Mouse (Mus musculus): ENCODE results near the gene Lpar4. TPM values are rescaled to one million over a fixed set of nuclear protein-coding genes. Genes with fewer than 3 reads are reported as not detected.

Gene Lpar4
- polyA plus RNA-seq, 1 experiment from 2014 or later, result 6.1 TPM

DNA sequence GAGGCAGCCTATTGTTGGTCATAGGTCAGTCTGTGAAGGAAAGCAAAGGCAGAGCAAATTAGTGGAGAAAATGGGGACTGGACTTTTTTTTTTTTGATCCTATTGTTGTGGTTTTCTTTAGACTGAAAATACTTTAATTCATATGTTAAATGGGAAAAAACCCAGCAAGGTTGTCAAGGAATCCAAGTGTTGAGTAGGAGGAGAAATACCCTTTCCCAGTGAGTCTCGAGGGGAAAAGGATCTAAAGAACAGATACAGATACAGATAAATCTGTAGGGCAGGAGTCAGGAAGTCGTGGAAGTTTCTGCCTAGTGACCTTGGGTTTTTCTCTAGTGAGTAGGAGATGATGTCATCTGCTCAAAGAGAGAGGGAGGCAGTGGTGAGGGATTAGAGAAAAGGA, 30.6 kb downstream of the Lpar4 start:
- no peak overlapping the region for H3K4me2 ChIP-seq (ENCODE audit: low read depth, low read length)
- no peaks in the 10 kb centered on the region for H3K36me3 ChIP-seq (ENCODE audit: control insufficient read depth, insufficient read depth, low read length)
- no peaks in the 10 kb centered on the region for H3K9me3 ChIP-seq (ENCODE audit: control insufficient read depth, low read length)
- WGBS, result 16% methylated on average over 2 of the region's 2 CpGs
- H3K4me1 ChIP-seq (ENCODE audit: control insufficient read depth, insufficient read depth, low read length), result no peaks in the 10 kb centered on the region
- H3K27me3 ChIP-seq (ENCODE audit: control insufficient read depth, insufficient read depth, low read length), result no peaks in the 10 kb centered on the region
- no peak overlapping the region for H3K9ac ChIP-seq (replicated peaks; ENCODE audit: low read depth, low read length)
- no peak overlapping the region for H3K27ac ChIP-seq (ENCODE audit: low read depth, low read length)
- ATAC-seq (ENCODE audit: low read depth), result no peak
- H3K4me3 ChIP-seq (ENCODE audit: low read depth, low read length), result no peak overlapping the region

DNA sequence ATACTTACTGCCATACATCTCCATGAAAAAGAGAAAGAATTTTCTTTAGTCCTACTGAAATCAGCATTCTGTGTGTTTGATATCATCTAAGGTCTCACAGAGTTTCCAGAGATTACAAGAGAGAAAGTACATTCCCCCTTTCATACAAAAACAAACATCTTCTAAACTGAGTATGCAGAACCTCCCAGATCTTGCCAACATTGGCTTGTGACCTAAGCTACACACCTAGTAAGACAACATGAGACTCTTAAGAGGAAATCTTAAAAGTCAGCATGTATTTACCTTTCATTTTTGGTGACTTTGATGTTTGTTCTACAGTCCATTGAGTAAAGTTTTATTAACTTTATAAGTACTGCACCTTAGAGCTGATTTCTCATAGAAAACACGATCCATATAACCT, 33.4 kb downstream of the Lpar4 start:
- 82% methylated on average over 1 of the region's 1 CpGs for WGBS
- Histone ChIP-seq H3K4me1 (ENCODE audit: control insufficient read depth, insufficient read depth, low read length) (no peaks in the 10 kb centered on the region), H3K27ac (ENCODE audit: low read depth, low read length) (no peak overlapping the region), H3K9me3 (ENCODE audit: control insufficient read depth, low read length) (no peaks in the 10 kb centered on the region), H3K4me3 (ENCODE audit: low read depth, low read length) (no peak overlapping the region), H3K4me2 (ENCODE audit: low read depth, low read length) (no peak overlapping the region), H3K36me3 (ENCODE audit: control insufficient read depth, insufficient read depth, low read length) (no peaks in the 10 kb centered on the region), H3K9ac (replicated peaks; ENCODE audit: low read depth, low read length) (no peak overlapping the region), H3K27me3 (ENCODE audit: control insufficient read depth, insufficient read depth, low read length) (no peaks in the 10 kb centered on the region)
- no peak for ATAC-seq (ENCODE audit: low read depth)

DNA sequence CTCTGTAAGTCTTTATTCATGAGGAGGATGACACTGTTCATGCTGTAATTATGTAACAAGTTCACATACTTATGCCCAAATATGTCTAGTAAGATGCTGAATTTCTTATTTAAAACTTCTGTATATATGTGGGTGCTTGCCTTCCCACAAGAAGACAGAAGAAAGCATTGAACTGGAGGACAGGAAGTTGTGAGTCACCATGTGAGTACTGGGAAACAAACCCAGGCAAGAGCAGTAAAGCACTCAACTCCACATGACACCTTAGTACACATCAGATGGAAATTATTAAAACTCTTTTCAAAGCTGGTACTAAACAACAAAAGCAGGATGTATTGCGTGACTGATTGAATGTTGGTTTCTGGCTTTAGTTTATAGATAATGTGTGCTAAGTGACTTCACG, 41.8 kb downstream of the Lpar4 start:
- Histone ChIP-seq H3K27me3 (ENCODE audit: control insufficient read depth, insufficient read depth, low read length) (no peaks in the 10 kb centered on the region), H3K36me3 (ENCODE audit: control insufficient read depth, insufficient read depth, low read length) (no peaks in the 10 kb centered on the region), H3K4me3 (ENCODE audit: low read depth, low read length) (no peak overlapping the region), H3K27ac (ENCODE audit: low read depth, low read length) (no peak overlapping the region), H3K9me3 (ENCODE audit: control insufficient read depth, low read length) (no peaks in the 10 kb centered on the region), H3K4me2 (ENCODE audit: low read depth, low read length) (no peak overlapping the region), H3K4me1 (ENCODE audit: control insufficient read depth, insufficient read depth, low read length) (no peaks in the 10 kb centered on the region), H3K9ac (replicated peaks; ENCODE audit: low read depth, low read length) (no peak overlapping the region)
- WGBS, result 85% methylated on average over 2 of the region's 2 CpGs
- ATAC-seq (ENCODE audit: low read depth), result no peak

DNA sequence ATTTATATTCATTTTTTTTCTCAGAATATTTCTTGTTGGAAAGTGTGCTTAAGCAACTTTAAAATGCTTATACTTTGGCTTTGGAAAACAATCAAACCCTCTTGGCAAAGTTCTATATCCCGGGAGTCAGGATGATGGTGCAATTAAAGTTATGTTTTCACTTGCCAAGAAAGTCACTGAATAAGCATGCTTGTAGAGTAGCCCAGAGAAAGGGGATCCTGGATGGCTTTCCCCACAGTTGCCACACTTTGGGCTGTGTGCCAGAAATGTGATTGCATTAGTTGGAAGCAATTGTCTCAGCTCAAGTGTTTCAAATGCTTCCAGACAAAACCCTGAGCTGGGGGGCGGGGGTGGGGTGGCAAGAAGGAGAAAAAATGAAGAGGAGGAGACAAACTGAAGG, 43.9 kb downstream of the Lpar4 start:
- ATAC-seq (ENCODE audit: low read depth), result no peak
- H3K4me3 ChIP-seq (ENCODE audit: low read depth, low read length), result no peak overlapping the region
- H3K27me3 ChIP-seq (ENCODE audit: control insufficient read depth, insufficient read depth, low read length), result no peaks in the 10 kb centered on the region
- no peak overlapping the region for H3K27ac ChIP-seq (ENCODE audit: low read depth, low read length)
- H3K9me3 ChIP-seq (ENCODE audit: control insufficient read depth, low read length), result no peaks in the 10 kb centered on the region
- H3K36me3 ChIP-seq (ENCODE audit: control insufficient read depth, insufficient read depth, low read length), result no peaks in the 10 kb centered on the region
- H3K4me1 ChIP-seq (ENCODE audit: control insufficient read depth, insufficient read depth, low read length), result no peaks in the 10 kb centered on the region
- 58% methylated on average over 2 of the region's 2 CpGs for WGBS
- no peak overlapping the region for H3K9ac ChIP-seq (replicated peaks; ENCODE audit: low read depth, low read length)
- no peak overlapping the region for H3K4me2 ChIP-seq (ENCODE audit: low read depth, low read length)

Other genes with a start within 250 kb of the Lpar4 start
- gene Rtl3, start 80.0 kb upstream of the Lpar4 start, polyA plus RNA-seq (2014; fragmentation: Nextera tagmentation; extraction: Ambion mirVana), result 0.42 and 1.1 TPM in 2 replicates
- not detected in 2 replicates for gene P2ry10, start 167.9 kb downstream of the Lpar4 start, polyA plus RNA-seq (2014; fragmentation: Nextera tagmentation; extraction: Ambion mirVana)
- 0.19 and 0.31 TPM in 2 replicates for gene P2ry10b, start 228.3 kb downstream of the Lpar4 start, polyA plus RNA-seq (2014; fragmentation: Nextera tagmentation; extraction: Ambion mirVana)